Mouse (Mus musculus) thymus, adult 18-20 months (tissue): Measurements from ENCODE around the gene Foxd1.

Source experiments
- DNase-seq, 2 experiments: peaks; one replicate each; pipeline ENCODE4 v3.0.0; 2022; ENCODE audit warnings: mixed read lengths in 2 of 2

Gene Foxd1

GRCm38 (mm10) chr13:98390363-98390762 is 36.3 kb downstream of the Foxd1 start:
- no peak for DNase-seq

GRCm38 (mm10) chr13:98390771-98391634 is 37.0 kb downstream of the Foxd1 start:
- DNase-seq: no peak

GRCm38 (mm10) chr13:98391635-98391990 is 37.6 kb downstream of the Foxd1 start:
- DNase-seq: no peak

GRCm38 (mm10) chr13:98392031-98392430 is 38.0 kb downstream of the Foxd1 start:
- no peak for DNase-seq

- DNase-seq: no peak
Measured at GRCm38 (mm10) chr13:98393356-98394070, 39.5 kb downstream of the Foxd1 start.
